In the genomic region with DNA sequence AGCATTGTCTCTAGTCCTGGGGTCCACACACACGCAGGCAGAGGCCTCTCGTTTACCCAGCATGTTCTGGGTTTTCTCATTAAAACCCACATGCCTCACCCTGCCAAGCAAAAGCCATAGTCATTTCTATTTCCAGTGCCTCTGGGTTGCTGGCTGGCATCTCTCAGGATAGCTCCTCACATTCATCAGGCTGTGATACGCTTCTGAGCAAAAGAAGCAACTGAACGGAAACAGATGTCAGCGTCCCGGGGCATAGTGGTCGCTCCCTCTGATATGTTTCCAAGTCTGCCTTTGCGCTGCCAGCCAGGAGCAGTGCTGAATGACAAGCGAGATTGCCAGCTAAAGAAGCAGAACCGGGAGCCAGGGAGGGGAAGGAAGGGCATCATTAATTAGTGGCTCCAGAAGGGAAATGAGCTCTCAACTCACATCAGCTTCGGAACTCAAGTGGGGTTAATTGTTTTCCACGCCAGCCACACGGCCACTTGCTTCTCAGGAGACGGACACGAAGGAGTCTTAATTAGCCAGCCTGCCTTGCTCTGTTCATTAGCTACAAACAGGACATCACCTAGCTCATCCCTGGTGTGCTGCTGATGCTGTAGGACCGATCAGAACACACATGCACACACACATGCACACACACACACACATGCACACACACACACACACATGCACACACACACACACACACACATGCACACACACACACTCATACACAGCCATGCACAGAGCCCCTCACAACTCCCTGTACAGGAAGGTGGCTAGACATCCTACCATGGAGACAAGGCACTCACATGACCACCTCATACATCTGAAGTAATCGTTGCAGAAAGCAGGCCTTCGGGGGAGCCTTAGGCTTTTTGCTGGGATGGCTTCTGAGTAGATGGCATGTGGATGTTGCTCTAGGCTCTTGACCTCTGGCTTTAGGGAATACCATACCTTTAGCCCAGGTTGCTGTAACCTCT, we compare ENCODE assay signal across 10 mouse cellular contexts. TPM values are rescaled to one million over a fixed set of nuclear protein-coding genes. Genes with fewer than 3 reads are reported as not detected.
DNase-seq lines count a peak whose midpoint lies in the region; ATAC-seq and TF ChIP-seq lines count a peak whose summit lies in the region.
"Had no signal": no experiment of that assay in that cellular context is flagged by ENCODE, and none has a peak within 500 bp of the region (broad histone marks: within the 10 kb centered on the region; RNA-seq: fewer than 3 reads in every experiment).

No protein-coding gene starts in this region.

- no peak overlapping the region for H3K4me3 ChIP-seq in hindbrain, postnatal 0 days (ENCODE audit: low read length)

- H3K36me3 ChIP-seq in hindbrain, postnatal 0 days (ENCODE audit: insufficient read depth, low read length), result no peaks in the 10 kb centered on the region

- peak; percentile 31 to 38 for DNase-seq in cerebellum, postnatal 25 days
- DNase-seq in cerebellum, adult 8-10 months, result no peak
- peak; percentile 46 to 47 for DNase-seq in thymus, postnatal 36 days
- no peak for DNase-seq in thymus, adult 18-20 months
- DNase-seq in hindbrain, postnatal 0 days (ENCODE audit: low spot score), result peak; percentile 88
- peak; percentile 60 to 84 for DNase-seq in lung, postnatal 4 days
- DNase-seq in urinary bladder, postnatal 36 days (ENCODE audit: low spot score in 2 of 2), result no peak
- no peak for DNase-seq in spleen, postnatal 4 days (ENCODE audit: low spot score in 2 of 2)

- H3K4me1 ChIP-seq in hindbrain, postnatal 0 days (ENCODE audit: insufficient read depth, low read length), result peaks cover 15% of the 10 kb centered on the region

- H3K4me2 ChIP-seq in hindbrain, postnatal 0 days (ENCODE audit: low read depth, low read length), result no peak overlapping the region

- TF ChIP-seq CTCF in hindbrain, postnatal 0 days (IDR thresholded peaks at IDR 0.05; ENCODE audit: low read depth), result no peak

- H3K27me3 ChIP-seq in hindbrain, postnatal 0 days (ENCODE audit: insufficient read depth, low read length), result no peaks in the 10 kb centered on the region
- H3K27me3 ChIP-seq: CH12.LX had no signal

- H3K9me3 ChIP-seq in hindbrain, postnatal 0 days (ENCODE audit: low read length), result no peaks in the 10 kb centered on the region

- peak overlapping the region; percentile 45 for H3K27ac ChIP-seq in hindbrain, postnatal 0 days
- H3K27ac ChIP-seq: macrophage had no signal

- ATAC-seq in hindbrain, postnatal 0 days, result peak; percentile 78

- 15% methylated on average over 18 of the region's 18 CpGs for WGBS in hindbrain, postnatal 0 days

- no peak overlapping the region; the same call in 1 of the 2 replicates for H3K9ac ChIP-seq in hindbrain, postnatal 0 days (replicated peaks; ENCODE audit: low read length)

RNA-seq across cellular contexts. Expression of a gene that starts 49.3 kb away (rescaled TPM):
- total RNA-seq in hindbrain, postnatal 0 days (2014; rRNA removed), result 9.7 and 13.5 TPM in 2 replicates
- 1.5 and 1.7 TPM in 2 replicates for polyA plus RNA-seq in hindbrain, postnatal 0 days (2015; fragmentation: Nextera tagmentation; extraction: Ambion mirVana)

RNA-seq across cellular contexts. Expression of a gene that starts 49.4 kb away (rescaled TPM):
- 37.3 and 42.0 TPM in 2 replicates for total RNA-seq in hindbrain, postnatal 0 days (2014; rRNA removed)
- 20.6 and 21.7 TPM in 2 replicates for polyA plus RNA-seq in hindbrain, postnatal 0 days (2015; fragmentation: Nextera tagmentation; extraction: Ambion mirVana)

Comparison
In these comparisons a context has a peak if more than half of its experiments do, and no peak if none do; other contexts are left out.
1. DNase-seq: peak in cerebellum, postnatal 25 days (2 of 2), thymus, postnatal 36 days (2 of 2), hindbrain, postnatal 0 days (single experiment) and lung, postnatal 4 days (2 of 2); none in cerebellum, adult 8-10 months (single experiment), thymus, adult 18-20 months (0 of 2), urinary bladder, postnatal 36 days (0 of 2) and spleen, postnatal 4 days (0 of 2).